Mouse (Mus musculus): ENCODE results near the gene Ism2.
"Not testable (repeated sequence)": the region's sequence is repeated elsewhere in the genome, so short reads cannot be mapped to it uniquely, and the experiment has no call there.

Ism2 gene

GRCm38 (mm10) chr12:87299657-87300440, at the start of gene Ism2:
Gene Ism2, minus strand, starts transcription at chr12:87299705.
- DNase-seq (ENCODE audit: low read depth, low spot score) = peak; percentile 13

GRCm38 (mm10) chr12:87348029-87348428, 48.5 kb upstream of the Ism2 start:
- DNase-seq (ENCODE audit: low read depth, low spot score) = no peak

- DNase-seq (ENCODE audit: low read depth, low spot score) = no peak
Observed at GRCm38 (mm10) chr12:87347511-87347910, 48.0 kb upstream of the Ism2 start.

GRCm38 (mm10) chr12:87343084-87343605, 43.6 kb upstream of the Ism2 start:
- no peak for DNase-seq (ENCODE audit: low read depth, low spot score)

GRCm38 (mm10) chr12:87338082-87338481, 38.6 kb upstream of the Ism2 start:
- DNase-seq (ENCODE audit: low read depth, low spot score) = no peak

- DNase-seq (ENCODE audit: low read depth, low spot score) = peak; percentile 49
Observed at GRCm38 (mm10) chr12:87334886-87335285, 35.4 kb upstream of the Ism2 start.

GRCm38 (mm10) chr12:87333794-87334193, 34.3 kb upstream of the Ism2 start:
- no peak for DNase-seq (ENCODE audit: low read depth, low spot score)

GRCm38 (mm10) chr12:87332511-87332910, 33.0 kb upstream of the Ism2 start:
- no peak for DNase-seq (ENCODE audit: low read depth, low spot score)

- no peak for DNase-seq (ENCODE audit: low read depth, low spot score)
Observed at GRCm38 (mm10) chr12:87331908-87332307, 32.4 kb upstream of the Ism2 start.

- DNase-seq (ENCODE audit: low read depth, low spot score) = no peak
Observed at GRCm38 (mm10) chr12:87331053-87331456, 31.6 kb upstream of the Ism2 start.

GRCm38 (mm10) chr12:87330213-87330612, 30.7 kb upstream of the Ism2 start:
- peak; percentile 9 for DNase-seq (ENCODE audit: low read depth, low spot score)

- DNase-seq (ENCODE audit: low read depth, low spot score) = no peak
Observed at GRCm38 (mm10) chr12:87328025-87328424, 28.5 kb upstream of the Ism2 start.

- no peak for DNase-seq (ENCODE audit: low read depth, low spot score)
Observed at GRCm38 (mm10) chr12:87327610-87328009, 28.1 kb upstream of the Ism2 start.

- no peak for DNase-seq (ENCODE audit: low read depth, low spot score)
Observed at GRCm38 (mm10) chr12:87325452-87325851, 25.9 kb upstream of the Ism2 start.

GRCm38 (mm10) chr12:87319229-87319628, 19.7 kb upstream of the Ism2 start:
- no peak for DNase-seq (ENCODE audit: low read depth, low spot score)

GRCm38 (mm10) chr12:87317951-87318350, 18.4 kb upstream of the Ism2 start:
- no peak for DNase-seq (ENCODE audit: low read depth, low spot score)

- DNase-seq (ENCODE audit: low read depth, low spot score) = no peak
Observed at GRCm38 (mm10) chr12:87313098-87313497, 13.6 kb upstream of the Ism2 start.

- DNase-seq (ENCODE audit: low read depth, low spot score) = not testable (repeated sequence)
Observed at GRCm38 (mm10) chr12:87306584-87306844, 7.0 kb upstream of the Ism2 start.

- DNase-seq (ENCODE audit: low read depth, low spot score) = no peak
Observed at GRCm38 (mm10) chr12:87305767-87306583, 6.5 kb upstream of the Ism2 start.

- DNase-seq (ENCODE audit: low read depth, low spot score) = no peak
Observed at GRCm38 (mm10) chr12:87301189-87301588, 1.7 kb upstream of the Ism2 start.

- DNase-seq (ENCODE audit: low read depth, low spot score) = no peak
Observed at GRCm38 (mm10) chr12:87300441-87300690, 861 bp upstream of the Ism2 start.

- DNase-seq (ENCODE audit: low read depth, low spot score) = peak; percentile 16
Observed at GRCm38 (mm10) chr12:87299037-87299656, 358 bp downstream of the Ism2 start.

GRCm38 (mm10) chr12:87293934-87294333, 5.6 kb downstream of the Ism2 start:
- DNase-seq (ENCODE audit: low read depth, low spot score) = no peak
